Comparison of ENCODE assay signal across 21 mouse cellular contexts in genomic region chr17:62939171-62939570, GRCm38 (mm10). TPM values are rescaled to one million over a fixed set of nuclear protein-coding genes. Genes with fewer than 3 reads are reported as not detected.
A peak's percentile ranks its signal among the peaks of the same experiment; 100 is the strongest.
DNase-seq lines count a peak whose midpoint lies in the region; ATAC-seq and TF ChIP-seq lines count a peak whose summit lies in the region.
"Had no signal": no experiment of that assay in that cellular context is flagged by ENCODE, and none has a peak within 500 bp of the region (broad histone marks: within the 10 kb centered on the region; RNA-seq: fewer than 3 reads in every experiment).

No protein-coding gene starts in this region.

- intact Hi-C loops in left cerebral cortex, postnatal 14 days (cut with DNase I): no loop called here
- intact Hi-C loops in left cerebral cortex, adult 2 months (cut with DNase I): no loop called here

- ATAC-seq in frontal cortex, adult (ENCODE audit: low TSS enrichment): peak; percentile 87
- no peak for ATAC-seq in activated CD4-positive, CD25-positive, alpha-beta regulatory T cell, adult 4 months
- ATAC-seq: CD4-positive, CD25-positive, alpha-beta regulatory T cell, adult 4 months; intestine, embryonic 16.5 days had no signal

- H3K27ac ChIP-seq in left cerebral cortex, adult 2 months: no peak overlapping the region
- H3K27ac ChIP-seq: hindbrain, embryonic 15.5 days; midbrain, embryonic 12.5 days; stomach, embryonic 15.5 days had no signal

- TF ChIP-seq CTCF in left cerebral cortex, adult 2 months (IDR thresholded peaks at IDR 0.05): no peak

- no peak overlapping the region for H3K4me3 ChIP-seq in left cerebral cortex, adult 2 months
- H3K4me3 ChIP-seq: erythroblast, embryonic 14.5 days; hindbrain, embryonic 15.5 days; stomach, embryonic 15.5 days had no signal

- no peak for DNase-seq in frontal cortex, postnatal 10 days (ENCODE audit: low spot score in 2 of 2)
- peak; percentile 28 to 32 for DNase-seq in left cerebral cortex, postnatal 14 days (ENCODE audit: low spot score in 2 of 2)
- DNase-seq in left cerebral cortex, adult 2 months (ENCODE audit: extremely low spot score in 1 of 2, low spot score in 2 of 2): no peak
- peak; percentile 73 for DNase-seq in Muller cell, postnatal 12 days (ENCODE audit: inconsistent ontology term)
- DNase-seq in brain, adult 2 months (ENCODE audit: low read depth, low spot score): peak; percentile 74
- DNase-seq: adrenal gland, postnatal 14 days; cerebellum, adult 9-11 months; gastrocnemius, postnatal 25 days; heart, postnatal 36 days; kidney, postnatal 36 days; lung, adult 2 months; spleen, adult 18-20 months had no signal

RNA-seq across cellular contexts. Expression of gene Efna5, which starts 58.1 kb away (rescaled TPM):
- total RNA-seq in left cerebral cortex, postnatal 14 days (2021): 10 to 100 TPM; 45.0 to 50.8 TPM
- 10 to 100 TPM; 38.8 to 47.7 TPM for total RNA-seq in left cerebral cortex, adult 2 months (2021)
- polyA plus RNA-seq in activated CD4-positive, CD25-positive, alpha-beta regulatory T cell, adult 4 months (2017; shearing (Covaris generic)): under 1 TPM in 1 of 2 experiments, not detected in 1; 0.19 TPM
- polyA plus RNA-seq: erythroblast, embryonic 14.5 days; G1E had no signal

Comparison
In these comparisons a context has a peak if more than half of its experiments do, and no peak if none do; other contexts are left out.
1. DNase-seq: peak in left cerebral cortex, postnatal 14 days (2 of 2), Muller cell, postnatal 12 days (single experiment) and brain, adult 2 months (single experiment); none in frontal cortex, postnatal 10 days (0 of 2) and left cerebral cortex, adult 2 months (0 of 2).